Mouse (Mus musculus): ENCODE data around the gene Krt12. TPM values are rescaled to one million over a fixed set of nuclear protein-coding genes. Genes with fewer than 3 reads are reported as not detected.

The Krt12 gene
- total RNA-seq (2023) = not detected

DNA sequence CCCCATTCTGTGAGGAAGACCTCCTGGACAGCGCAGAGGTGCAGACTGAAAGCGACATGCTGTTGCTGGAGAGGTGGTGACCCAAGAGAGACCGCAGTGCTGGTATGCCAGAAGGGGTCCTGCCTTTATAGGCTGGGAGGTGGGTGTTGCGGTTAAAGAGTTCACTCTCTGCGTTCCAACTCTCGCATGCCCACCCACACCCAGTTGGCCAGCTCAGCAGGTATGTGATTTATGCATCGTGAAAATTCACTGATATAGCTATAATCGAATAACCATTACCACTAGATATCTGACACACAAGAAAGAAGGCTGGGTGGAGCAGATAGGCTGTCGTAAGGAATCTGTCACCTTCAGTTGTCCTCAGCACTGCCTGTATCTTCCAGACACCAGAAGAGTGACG is at the start of gene Krt12:
Krt12 (minus strand) TSS at position 101 of the 400 bp plus-strand sequence.

GRCm38 (mm10) chr11:99437972-99438371 is 15.9 kb upstream of the Krt12 start, which contains the start of gene Krt20:
Gene Krt20 (minus strand): TSS chr11:99438150.

GRCm38 (mm10) chr11:99389264-99389663 is 32.8 kb downstream of the Krt12 start, which contains the start of gene Krt10:
Gene Krt10 (minus strand): TSS chr11:99389364.

GRCm38 (mm10) chr11:99374803-99375202 is 47.3 kb downstream of the Krt12 start, which contains the start of gene Krt28:
Gene Krt28 (minus strand): TSS chr11:99374903.

Other genes with a start within 250 kb of the Krt12 start
- 193 TPM for gene Smarce1, start 191.2 kb downstream of the Krt12 start, total RNA-seq (2023)
- gene Krt222, start 178.2 kb downstream of the Krt12 start, total RNA-seq (2023) = 0.53 TPM
- gene Krt24, start 137.0 kb downstream of the Krt12 start, total RNA-seq (2023) = not detected
- not detected for gene Krt25, start 99.3 kb downstream of the Krt12 start, total RNA-seq (2023)
- gene Krt26, start 84.3 kb downstream of the Krt12 start, total RNA-seq (2023) = not detected
- gene Krt27, start 71.2 kb downstream of the Krt12 start, total RNA-seq (2023) = not detected
- gene Krt28, start 47.4 kb downstream of the Krt12 start, total RNA-seq (2023) = not detected
- gene Krt10, start 32.9 kb downstream of the Krt12 start, total RNA-seq (2023) = 4.6 TPM
- gene Krt20, start 15.9 kb upstream of the Krt12 start, total RNA-seq (2023) = not detected
- not detected for gene Krt23, start 70.9 kb upstream of the Krt12 start, total RNA-seq (2023)
- gene Krt39, start 99.1 kb upstream of the Krt12 start, total RNA-seq (2023) = not detected
- gene Krt40, start 120.9 kb upstream of the Krt12 start, total RNA-seq (2023) = not detected
- not detected for gene Krtap3-3, start 128.6 kb upstream of the Krt12 start, total RNA-seq (2023)
- not detected for gene Krtap3-2, start 134.6 kb upstream of the Krt12 start, total RNA-seq (2023)
- not detected for gene Gm11939, start 137.2 kb upstream of the Krt12 start, total RNA-seq (2023)
- gene Krtap3-1, start 144.4 kb upstream of the Krt12 start, total RNA-seq (2023) = not detected
- gene Krtap1-5, start 158.8 kb upstream of the Krt12 start, total RNA-seq (2023) = not detected
- not detected for gene Krtap1-4, start 161.4 kb upstream of the Krt12 start, total RNA-seq (2023)
- gene Krtap1-3, start 169.1 kb upstream of the Krt12 start, total RNA-seq (2023) = not detected
- not detected for gene Krtap9-3, start 175.8 kb upstream of the Krt12 start, total RNA-seq (2023)
- not detected for gene Gm11938, start 181.0 kb upstream of the Krt12 start, total RNA-seq (2023)
- not detected for gene Gm11937, start 187.9 kb upstream of the Krt12 start, total RNA-seq (2023)
- gene Krtap2-4, start 192.6 kb upstream of the Krt12 start, total RNA-seq (2023) = not detected
- not detected for gene Gm11562, start 198.2 kb upstream of the Krt12 start, total RNA-seq (2023)
- not detected for gene Krtap4-1, start 206.0 kb upstream of the Krt12 start, total RNA-seq (2023)
- gene Krtap4-2, start 212.8 kb upstream of the Krt12 start, total RNA-seq (2023) = not detected
- not detected for gene Krtap4-7, start 221.8 kb upstream of the Krt12 start, total RNA-seq (2023)
- gene Gm11555, start 228.0 kb upstream of the Krt12 start, total RNA-seq (2023) = not detected
- gene Gm11563, start 236.7 kb upstream of the Krt12 start, total RNA-seq (2023) = not detected
- gene Krtap4-6, start 243.7 kb upstream of the Krt12 start, total RNA-seq (2023) = not detected

All from CD4-positive naive resting alpha-beta T cell, adult 76 days (primary cell).